Mouse (Mus musculus) gonadal fat pad, adult 2 months (tissue): Measurements from ENCODE around the gene Cdk20. TPM values are rescaled to one million over a fixed set of nuclear protein-coding genes. Genes with fewer than 3 reads are reported as not detected.
"Not testable (repeated sequence)": the region's sequence is repeated elsewhere in the genome, so short reads cannot be mapped to it uniquely, and the experiment has no call there.

Source experiments
- DNase-seq: peaks from one replicate; pipeline ENCODE4 v3.0.0-alpha.2; 2012; ENCODE audit warnings: low read depth
- polyA plus RNA-seq: library from polyadenylated mRNA; depleted of rRNA; stranded (reverse); fragments of >200 nt; gene quantifications from 2 replicates; pipeline ENCODE4 v1.2.3, GENCODE M21; 2012

Gene Cdk20
- polyA plus RNA-seq, 1 experiment, result 14.4 TPM

- DNase-seq, result no peak
These were observed 10.0 kb upstream of the Cdk20 start for GRCm38 (mm10) chr13:64421952-64422606.

- no peak for DNase-seq
These were observed 9.5 kb upstream of the Cdk20 start for GRCm38 (mm10) chr13:64422607-64422957.

GRCm38 (mm10) chr13:64424347-64424746 lies 7.8 kb upstream of the Cdk20 start:
- no peak for DNase-seq

GRCm38 (mm10) chr13:64425280-64425679 lies 6.8 kb upstream of the Cdk20 start:
- DNase-seq, result no peak

DNA sequence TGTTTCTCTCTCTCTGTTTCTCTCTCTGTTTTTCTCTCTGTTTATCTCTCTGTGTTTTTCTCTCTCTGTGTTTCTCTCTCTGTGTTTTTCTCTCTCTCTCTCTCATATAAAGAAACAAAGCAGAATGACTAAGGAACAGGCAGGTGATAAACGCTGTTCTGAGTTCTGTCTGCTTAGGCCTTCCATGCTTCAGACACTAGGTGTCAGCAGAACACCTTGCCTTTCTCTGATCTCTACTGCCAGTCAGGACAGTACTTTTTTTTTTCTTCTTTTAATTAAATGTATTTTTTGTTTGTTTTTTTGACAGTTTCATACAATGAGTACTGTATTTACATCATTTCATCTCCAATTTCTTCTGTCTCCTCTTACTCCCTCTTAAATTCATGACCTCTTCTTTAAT lies 2.8 kb upstream of the Cdk20 start:
- DNase-seq, result no peak

DNA sequence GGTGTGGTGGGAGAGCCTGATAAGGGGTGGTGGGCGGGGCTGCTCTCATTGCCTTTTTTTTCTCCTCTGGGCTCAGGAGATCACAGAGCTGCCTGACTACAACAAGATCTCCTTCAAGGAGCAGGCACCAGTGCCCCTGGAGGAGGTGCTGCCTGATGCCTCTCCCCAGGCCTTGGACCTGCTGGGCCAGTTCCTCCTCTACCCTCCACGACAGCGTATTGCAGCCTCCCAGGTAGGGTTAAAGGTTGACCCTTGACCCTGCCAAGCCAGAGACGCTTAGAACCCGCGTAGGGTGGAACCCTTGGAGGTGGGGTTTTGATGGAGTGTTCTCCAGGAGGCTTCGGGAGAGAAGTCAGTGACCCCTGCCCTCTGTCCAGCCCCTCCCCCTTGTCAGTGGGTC lies 5.7 kb downstream of the Cdk20 start:
- DNase-seq, result no peak

GRCm38 (mm10) chr13:64438863-64439452 lies 6.8 kb downstream of the Cdk20 start:
- DNase-seq, result no peak

- no peak for DNase-seq
These were observed 7.4 kb downstream of the Cdk20 start for GRCm38 (mm10) chr13:64439471-64439870.

GRCm38 (mm10) chr13:64440592-64440991 lies 8.5 kb downstream of the Cdk20 start:
- no peak for DNase-seq

GRCm38 (mm10) chr13:64443263-64443894 lies 11.3 kb downstream of the Cdk20 start:
- DNase-seq, result no peak

GRCm38 (mm10) chr13:64445254-64445920 lies 13.3 kb downstream of the Cdk20 start:
- DNase-seq, result no peak

- no peak for DNase-seq
These were observed 15.8 kb downstream of the Cdk20 start for GRCm38 (mm10) chr13:64447947-64448346.

- no peak for DNase-seq
These were observed 16.6 kb downstream of the Cdk20 start for GRCm38 (mm10) chr13:64448729-64449128.

- DNase-seq, result no peak
These were observed 18.1 kb downstream of the Cdk20 start for GRCm38 (mm10) chr13:64450001-64450794.

DNA sequence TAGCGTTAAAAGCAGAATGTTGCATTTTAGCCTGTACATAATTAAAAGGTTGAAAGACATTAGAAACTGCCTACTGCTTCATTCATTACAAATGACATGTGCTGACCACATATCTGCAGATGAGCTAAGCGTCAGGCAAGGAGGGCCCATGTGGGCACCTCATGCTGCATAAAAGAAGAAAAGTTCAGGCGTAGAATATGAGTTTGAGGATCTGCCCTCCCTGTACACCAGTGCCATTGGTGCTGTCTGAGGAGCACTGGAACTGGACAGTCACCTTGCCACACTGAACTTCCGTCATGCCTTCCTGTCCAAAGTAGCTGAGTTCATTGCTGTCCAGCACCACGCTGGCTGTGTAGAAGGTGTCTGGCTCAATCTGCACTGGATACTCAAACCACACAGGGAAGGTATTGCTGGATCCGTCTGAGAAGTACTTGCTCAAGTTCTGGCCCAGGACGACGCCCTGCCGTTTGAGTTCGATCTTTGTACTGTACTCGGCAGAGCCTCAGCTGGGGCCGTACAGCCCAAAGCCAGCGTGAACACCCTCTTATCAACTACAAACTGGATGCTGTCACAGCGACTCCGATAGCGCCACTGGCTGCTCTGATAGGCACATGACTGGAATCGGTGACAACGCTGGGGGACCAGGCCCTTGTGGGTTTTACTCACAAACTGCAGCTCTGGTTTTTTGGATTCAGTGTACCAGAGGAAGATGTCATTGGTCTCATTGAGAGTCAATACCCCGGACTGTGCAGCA lies 25.3 kb downstream of the Cdk20 start:
- DNase-seq, result not testable (repeated sequence)

DNA sequence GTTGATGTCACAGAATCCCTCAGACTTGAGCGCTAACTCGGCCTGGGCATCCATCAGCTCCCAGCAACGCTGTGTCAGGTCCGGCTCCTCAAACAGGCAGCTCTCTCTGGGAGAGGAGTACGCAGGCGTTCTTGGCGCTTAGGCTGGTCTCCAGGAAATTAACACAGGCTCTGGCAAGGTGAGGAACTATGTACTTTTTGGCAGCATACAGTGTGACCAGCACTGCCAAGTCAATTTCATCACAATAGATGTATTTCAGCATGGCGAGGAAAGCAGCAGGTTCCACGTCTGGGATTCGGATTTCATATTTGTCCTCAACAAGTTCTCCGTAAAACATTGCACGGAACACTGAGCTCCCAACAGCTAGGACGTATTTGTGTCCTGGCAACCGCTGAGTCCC lies 26.1 kb downstream of the Cdk20 start:
- DNase-seq, result peak; percentile 59

DNA sequence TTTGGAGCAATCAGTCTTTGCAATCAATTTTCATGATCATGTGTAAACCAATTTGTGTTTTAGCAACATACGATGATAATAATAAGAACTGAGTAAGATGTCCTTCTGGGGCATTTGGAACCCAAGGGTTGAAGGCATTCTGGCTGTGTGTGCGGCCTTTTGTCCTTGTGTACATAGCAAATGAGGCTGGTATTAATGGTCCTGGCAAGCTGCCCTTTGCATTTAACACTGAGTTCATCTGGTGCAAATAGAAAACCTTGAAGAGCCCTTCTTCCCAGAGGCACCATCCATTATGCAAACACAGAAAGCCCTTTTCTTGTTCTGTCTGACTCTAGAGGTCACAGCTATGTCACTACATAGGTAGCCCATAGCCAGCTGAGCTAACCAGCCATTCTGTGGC lies 30.5 kb downstream of the Cdk20 start:
- DNase-seq, result no peak

DNA sequence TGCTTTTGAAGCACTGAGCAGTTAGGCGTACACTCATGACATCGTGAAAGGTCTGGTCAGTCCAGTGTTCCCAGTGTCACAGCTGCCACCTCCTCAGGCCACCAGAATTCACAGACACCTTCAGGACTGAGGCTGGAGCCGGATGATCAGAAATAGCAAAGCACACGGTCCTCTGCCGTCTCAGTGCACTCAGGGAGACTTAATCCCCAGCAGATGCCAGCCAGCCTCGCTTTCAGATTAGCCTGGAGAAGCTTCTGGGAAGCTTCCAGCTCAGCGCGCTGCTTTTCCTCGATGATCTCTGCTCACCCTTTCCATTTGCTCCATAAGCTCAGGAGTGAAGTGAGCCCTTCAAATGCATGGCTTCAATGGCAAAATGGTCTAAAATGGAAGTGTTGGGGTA lies 33.1 kb downstream of the Cdk20 start:
- DNase-seq, result no peak

DNA sequence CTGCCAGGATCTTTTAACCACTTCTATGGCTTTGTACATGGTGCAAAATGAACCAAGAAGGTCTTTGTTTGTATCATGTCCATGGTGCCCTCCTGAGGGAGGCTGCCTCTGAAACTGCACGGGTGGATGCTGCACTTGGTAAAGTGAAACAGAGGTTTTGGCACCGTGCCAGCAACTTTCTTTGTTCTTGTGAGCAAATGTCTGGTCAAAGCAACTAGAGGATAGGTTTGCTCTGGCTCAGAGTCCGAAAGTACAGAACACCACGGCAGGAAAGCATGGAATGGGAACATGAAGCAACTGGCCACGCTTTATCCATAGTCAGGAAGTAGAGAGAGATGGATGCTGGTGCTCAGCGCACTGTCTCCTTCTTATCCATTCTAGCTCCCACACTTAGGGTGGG lies 35.8 kb downstream of the Cdk20 start:
- DNase-seq, result no peak

- no peak for DNase-seq
These were observed 45.9 kb downstream of the Cdk20 start for GRCm38 (mm10) chr13:64477968-64478367.

DNA sequence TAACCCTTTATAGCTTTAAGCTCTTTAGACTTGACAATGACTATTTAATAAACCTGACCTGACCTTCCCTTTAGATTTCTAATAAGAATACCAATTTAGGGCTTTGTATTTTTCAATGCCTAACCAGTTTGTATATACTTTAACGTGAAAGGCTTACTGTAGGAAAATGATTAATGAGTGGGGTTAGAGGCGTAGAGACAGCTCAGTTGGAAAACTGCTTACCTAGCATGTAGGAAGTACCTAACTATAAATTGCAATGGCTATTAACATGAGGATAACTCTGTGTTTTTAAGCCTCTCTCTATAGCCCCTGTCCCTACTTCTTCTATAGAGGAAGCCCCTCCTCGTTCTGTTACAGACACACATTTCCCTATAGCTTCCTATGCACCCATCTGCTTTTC lies 47.8 kb downstream of the Cdk20 start:
- no peak for DNase-seq
